Mouse (Mus musculus) brain, embryonic 14.5 days (tissue): ENCODE measurements around the gene Elmsan1.

Source experiments
- CTCF ChIP-seq: fragments of 200-500 bp; IDR thresholded peaks from 2 replicates; pipeline ENCODE4 v1.5.1; 2012; ENCODE audit warnings: inconsistent platforms, mild to moderate bottlenecking, moderate library complexity, borderline replicate concordance; ENCODE audit not compliant: insufficient read depth, insufficient read length; ENCODE audit errors: extremely low read depth
- POLR2A ChIP-seq: fragments of 200-500 bp; IDR thresholded peaks from 2 replicates; pipeline ENCODE4 v1.6.1; 2012; ENCODE audit warnings: mild to moderate bottlenecking, inconsistent platforms, borderline replicate concordance; ENCODE audit not compliant: poor library complexity, insufficient read depth, insufficient read length, severe bottlenecking; ENCODE audit errors: extremely low read depth

DNA sequence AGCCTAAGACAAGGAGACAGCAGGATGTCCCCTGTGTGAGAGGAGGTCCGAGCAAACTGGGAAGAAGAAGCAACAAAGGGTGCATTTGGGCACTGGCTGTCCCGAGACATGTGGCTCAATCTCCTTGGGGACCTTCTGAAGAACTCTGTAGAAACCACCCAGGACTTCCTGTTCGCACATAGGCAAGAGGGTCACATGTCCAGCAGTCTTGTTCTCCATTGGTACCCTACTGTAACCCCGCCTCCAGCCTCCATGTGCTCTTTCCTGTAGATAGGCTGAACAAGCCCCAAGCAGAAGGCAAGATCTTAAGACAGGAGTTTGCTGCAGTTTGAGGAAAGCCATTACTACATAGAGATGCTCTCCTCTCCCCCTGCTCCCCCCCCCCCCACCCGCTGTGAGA, 34.1 kb upstream of the Elmsan1 start:
- no peak for TF ChIP-seq POLR2A
- no peak for TF ChIP-seq CTCF
